Mouse (Mus musculus): ENCODE measurements around the gene Pomt2. TPM values are rescaled to one million over a fixed set of nuclear protein-coding genes. Genes with fewer than 3 reads are reported as not detected.

Pomt2 gene
- total and polyA plus RNA-seq, 3 experiments = 13.0 to 13.6 (median 13.5) TPM

Other genes with a start within 250 kb of the Pomt2 start
- 10 to 100 TPM; 17.9 to 29.3 TPM for gene Cipc, start 200.9 kb downstream of the Pomt2 start, total RNA-seq (2021)
- 38.5 and 39.8 TPM in 2 replicates for gene Cipc, start 200.9 kb downstream of the Pomt2 start, polyA plus RNA-seq (2012; rRNA removed)
- gene Zdhhc22, start 157.5 kb downstream of the Pomt2 start, total RNA-seq (2021) = 1 to 10 TPM; 1.2 to 1.4 TPM
- 3.1 and 5.2 TPM in 2 replicates for gene Zdhhc22, start 157.5 kb downstream of the Pomt2 start, polyA plus RNA-seq (2012; rRNA removed)
- 1 to 10 TPM; 1.3 to 2.4 TPM for gene Tmem63c, start 126.6 kb downstream of the Pomt2 start, total RNA-seq (2021)
- gene Tmem63c, start 126.6 kb downstream of the Pomt2 start, polyA plus RNA-seq (2012; rRNA removed) = 1.0 and 1.8 TPM in 2 replicates
- gene Ngb, start 45.4 kb downstream of the Pomt2 start, total RNA-seq (2021) = 1 to 10 TPM; 1.9 to 2.3 TPM
- 4.0 and 7.9 TPM in 2 replicates for gene Ngb, start 45.4 kb downstream of the Pomt2 start, polyA plus RNA-seq (2012; rRNA removed)
- gene Gstz1, start 803 bp downstream of the Pomt2 start, total RNA-seq (2021) = 100 to 1,000 TPM; 133 to 179 TPM
- 93.7 and 100 TPM in 2 replicates for gene Gstz1, start 803 bp downstream of the Pomt2 start, polyA plus RNA-seq (2012; rRNA removed)
- 1 to 10 TPM; 1.8 to 2.9 TPM for gene Samd15, start 51.8 kb upstream of the Pomt2 start, total RNA-seq (2021)
- 0.27 TPM in 1 of 2 replicates, not detected in the other for gene Samd15, start 51.8 kb upstream of the Pomt2 start, polyA plus RNA-seq (2012; rRNA removed)
- gene Tmed8, start 52.5 kb upstream of the Pomt2 start, total RNA-seq (2021) = 10 to 100 TPM; 25.7 to 28.6 TPM
- gene Tmed8, start 52.5 kb upstream of the Pomt2 start, polyA plus RNA-seq (2012; rRNA removed) = 4.3 and 5.6 TPM in 2 replicates
- 1 to 10 TPM in 1 of 2 experiments, under 1 TPM in 1; 0.76 to 1.4 TPM for gene Noxred1, start 90.8 kb upstream of the Pomt2 start, total RNA-seq (2021)
- 0.22 TPM in 1 of 2 replicates, not detected in the other for gene Noxred1, start 90.8 kb upstream of the Pomt2 start, polyA plus RNA-seq (2012; rRNA removed)
- 10 to 100 TPM; 38.0 to 40.9 TPM for gene Vipas39, start 118.3 kb upstream of the Pomt2 start, total RNA-seq (2021)
- gene Vipas39, start 118.3 kb upstream of the Pomt2 start, polyA plus RNA-seq (2012; rRNA removed) = 14.1 and 14.2 TPM in 2 replicates
- gene Ahsa1, start 118.5 kb upstream of the Pomt2 start, total RNA-seq (2021) = 100 to 1,000 TPM; 160 to 227 TPM
- 33.4 and 41.8 TPM in 2 replicates for gene Ahsa1, start 118.5 kb upstream of the Pomt2 start, polyA plus RNA-seq (2012; rRNA removed)
- not detected for gene Ism2, start 151.7 kb upstream of the Pomt2 start, total RNA-seq (2021)
- gene Ism2, start 151.7 kb upstream of the Pomt2 start, polyA plus RNA-seq (2012; rRNA removed) = 0.07 and 0.16 TPM in 2 replicates
- 100 to 1,000 TPM; 176 to 197 TPM for gene Sptlc2, start 240.4 kb upstream of the Pomt2 start, total RNA-seq (2021)
- 29.7 and 61.1 TPM in 2 replicates for gene Sptlc2, start 240.4 kb upstream of the Pomt2 start, polyA plus RNA-seq (2012; rRNA removed)